Mouse (Mus musculus) midbrain, embryonic 15.5 days (tissue): Measurements from ENCODE around the gene Klc2. TPM values are rescaled to one million over a fixed set of nuclear protein-coding genes. Genes with fewer than 3 reads are reported as not detected.

Source experiments
- polyA plus RNA-seq: library from polyadenylated mRNA; unstranded; fragments of >200 nt; fragmentation: Nextera tagmentation; extraction: Ambion mirVana; gene quantifications from 2 replicates; pipeline ENCODE4 v1.2.1, GENCODE M21; 2015

The Klc2 gene
- polyA plus RNA-seq, 1 experiment from 2014 or later: 76.8 TPM

Other genes starting within 250 kb of the Klc2 start
- 2.2 and 2.7 TPM in 2 replicates for gene Actn3, start 240.7 kb downstream of the Klc2 start, polyA plus RNA-seq
- 26.1 and 28.8 TPM in 2 replicates for gene Zdhhc24, start 239.9 kb downstream of the Klc2 start, polyA plus RNA-seq
- gene Bbs1, start 211.9 kb downstream of the Klc2 start, polyA plus RNA-seq: 11.7 and 12.1 TPM in 2 replicates
- gene Dpp3, start 190.3 kb downstream of the Klc2 start, polyA plus RNA-seq: 125 TPM in 2 replicates
- 14.0 and 14.5 TPM in 2 replicates for gene Peli3, start 175.4 kb downstream of the Klc2 start, polyA plus RNA-seq
- 91.7 and 96.4 TPM in 2 replicates for gene Mrpl11, start 156.4 kb downstream of the Klc2 start, polyA plus RNA-seq
- gene Npas4, start 128.2 kb downstream of the Klc2 start, polyA plus RNA-seq: 0.49 and 0.67 TPM in 2 replicates
- gene Slc29a2, start 94.7 kb downstream of the Klc2 start, polyA plus RNA-seq: 12.2 and 13.6 TPM in 2 replicates
- gene B4gat1, start 79.7 kb downstream of the Klc2 start, polyA plus RNA-seq: 78.8 and 80.6 TPM in 2 replicates
- gene AC124502.3, start 79.7 kb downstream of the Klc2 start, polyA plus RNA-seq: 3.6 and 4.2 TPM in 2 replicates
- gene Brms1, start 77.2 kb downstream of the Klc2 start, polyA plus RNA-seq: 40.0 and 44.4 TPM in 2 replicates
- gene Rin1, start 68.1 kb downstream of the Klc2 start, polyA plus RNA-seq: 0.91 and 1.6 TPM in 2 replicates
- gene Cd248, start 50.5 kb downstream of the Klc2 start, polyA plus RNA-seq: 19.7 and 24.2 TPM in 2 replicates
- 20.3 and 21.2 TPM in 2 replicates for gene Tmem151a, start 33.0 kb downstream of the Klc2 start, polyA plus RNA-seq
- 43.4 and 55.8 TPM in 2 replicates for gene Yif1a, start 30.0 kb downstream of the Klc2 start, polyA plus RNA-seq
- 480 and 492 TPM in 2 replicates for gene Cnih2, start 20.0 kb downstream of the Klc2 start, polyA plus RNA-seq
- gene Rab1b, start 11.5 kb downstream of the Klc2 start, polyA plus RNA-seq: 216 and 233 TPM in 2 replicates
- gene Pacs1, start 154.6 kb upstream of the Klc2 start, polyA plus RNA-seq: 55.3 and 55.7 TPM in 2 replicates
- gene Sf3b2, start 176.9 kb upstream of the Klc2 start, polyA plus RNA-seq: 350 and 352 TPM in 2 replicates
- gene Gal3st3, start 179.8 kb upstream of the Klc2 start, polyA plus RNA-seq: 47.2 and 50.3 TPM in 2 replicates
- not detected in 2 replicates for gene Catsper1, start 217.2 kb upstream of the Klc2 start, polyA plus RNA-seq
- gene Cst6, start 231.0 kb upstream of the Klc2 start, polyA plus RNA-seq: 5.9 and 7.2 TPM in 2 replicates
- 43.6 and 43.8 TPM in 2 replicates for gene Eif1ad, start 248.2 kb upstream of the Klc2 start, polyA plus RNA-seq
- gene Banf1, start 248.6 kb upstream of the Klc2 start, polyA plus RNA-seq: 307 and 337 TPM in 2 replicates